Mouse (Mus musculus) midbrain, embryonic 10.5 days (tissue): ENCODE measurements around the gene Gria1. TPM values are rescaled to one million over a fixed set of nuclear protein-coding genes. Genes with fewer than 3 reads are reported as not detected.

Experiments
- DNase-seq: peaks from one replicate; pipeline ENCODE4 v3.0.0-alpha.2; 2017; ENCODE audit warnings: low spot score
- H3K27ac ChIP-seq: fragments of 300-500 bp; sonication (generic); replicated peaks from 2 replicates; pipeline ENCODE4 v1.5.1; 2016; ENCODE audit warnings: mild to moderate bottlenecking
- H3K27me3 ChIP-seq: fragments of 300-500 bp; sonication (generic); 2 replicates; pipeline ENCODE4 v1.6.1; 2016; ENCODE audit warnings: low read depth, mild to moderate bottlenecking; ENCODE audit not compliant: poor library complexity, severe bottlenecking
- H3K36me3 ChIP-seq: fragments of 300-500 bp; sonication (generic); 2 replicates; pipeline ENCODE4 v1.6.1; 2016; ENCODE audit warnings: mild to moderate bottlenecking, moderate library complexity
- H3K4me1 ChIP-seq: fragments of 300-500 bp; sonication (generic); 2 replicates; pipeline ENCODE4 v1.6.1; 2016
- H3K4me3 ChIP-seq: fragments of 300-500 bp; sonication (generic); 2 replicates; pipeline ENCODE4 v1.5.1; 2016; ENCODE audit warnings: mild to moderate bottlenecking, moderate library complexity
- H3K9me3 ChIP-seq: fragments of 300-500 bp; sonication (generic); replicated peaks from 2 replicates; pipeline ENCODE4 v1.6.1; 2016; ENCODE audit warnings: mild to moderate bottlenecking
- WGBS: fragments of 180-500 bp; shearing (Covaris S2); methylation state at CpG from one replicate; pipeline ENCODE4 v1.1.7; 2016; 5-methylcytosine and 5-hydroxymethylcytosine counted together
- polyA plus RNA-seq: library from polyadenylated mRNA; unstranded; fragments of >200 nt; fragmentation: Nextera tagmentation; extraction: Ambion mirVana; gene quantifications from 2 replicates; pipeline ENCODE4 v1.2.1, GENCODE M21; 2016

Gene Gria1
- polyA plus RNA-seq, result 0.57 and 2.3 TPM in 2 replicates

GRCm38 (mm10) chr11:57011024-57011690 lies at the start of gene Gria1:
Gene Gria1, plus strand, starts transcription at chr11:57011387.
- Histone ChIP-seq H3K9me3 (no peaks in the 10 kb centered on the region), H3K4me1 (peaks cover 36% of the 10 kb centered on the region), H3K4me3 (peak within 1 kb of the TSS; percentile 51), H3K27me3 (peaks cover 42% of the 10 kb centered on the region), H3K36me3 (no peaks in the 10 kb centered on the region), H3K27ac (peak within 1 kb of the TSS; percentile 67; the same call in 1 of the 2 replicates)
- peak; percentile 29 for DNase-seq
- 19% methylated on average over 6 of the region's 6 CpGs for WGBS

- H3K4me1 ChIP-seq, result no peaks in the 10 kb centered on the region
- H3K4me3 ChIP-seq, result no peak overlapping the region
- H3K36me3 ChIP-seq, result no peaks in the 10 kb centered on the region
- no peak for DNase-seq
- no peaks in the 10 kb centered on the region for H3K27me3 ChIP-seq
- H3K27ac ChIP-seq, result no peak overlapping the region
- H3K9me3 ChIP-seq, result no peaks in the 10 kb centered on the region
- WGBS, result 88% methylated on average over 3 of the region's 3 CpGs
Observed at GRCm38 (mm10) chr11:56961751-56962150, 49.4 kb upstream of the Gria1 start.

- H3K36me3 ChIP-seq, result no peaks in the 10 kb centered on the region
- no peak overlapping the region; the same call in 1 of the 2 replicates for H3K27ac ChIP-seq
- H3K4me1 ChIP-seq, result peaks cover 14% of the 10 kb centered on the region
- no peaks in the 10 kb centered on the region for H3K9me3 ChIP-seq
- 85% methylated on average over 1 of the region's 1 CpGs for WGBS
- no peak for DNase-seq
- no peaks in the 10 kb centered on the region for H3K27me3 ChIP-seq
- no peak overlapping the region for H3K4me3 ChIP-seq
Observed at GRCm38 (mm10) chr11:56972814-56973213, 38.4 kb upstream of the Gria1 start.

GRCm38 (mm10) chr11:56984321-56985000 lies 26.7 kb upstream of the Gria1 start:
- Histone ChIP-seq H3K9me3 (no peaks in the 10 kb centered on the region), H3K27me3 (no peaks in the 10 kb centered on the region), H3K36me3 (no peaks in the 10 kb centered on the region), H3K27ac (no peak overlapping the region), H3K4me1 (no peaks in the 10 kb centered on the region), H3K4me3 (no peak overlapping the region)
- no peak for DNase-seq
- 98% methylated on average over 3 of the region's 3 CpGs for WGBS

GRCm38 (mm10) chr11:56985457-56985856 lies 25.7 kb upstream of the Gria1 start:
- no peaks in the 10 kb centered on the region for H3K36me3 ChIP-seq
- no peak overlapping the region for H3K4me3 ChIP-seq
- no peaks in the 10 kb centered on the region for H3K9me3 ChIP-seq
- WGBS, result 84% methylated on average over 4 of the region's 4 CpGs
- peaks cover 3% of the 10 kb centered on the region; the same call in 1 of the 2 replicates for H3K4me1 ChIP-seq
- no peaks in the 10 kb centered on the region for H3K27me3 ChIP-seq
- no peak for DNase-seq
- H3K27ac ChIP-seq, result no peak overlapping the region

- Histone ChIP-seq H3K27me3 (no peaks in the 10 kb centered on the region), H3K27ac (no peak overlapping the region), H3K36me3 (no peaks in the 10 kb centered on the region), H3K4me1 (peaks cover 6% of the 10 kb centered on the region), H3K9me3 (no peaks in the 10 kb centered on the region), H3K4me3 (no peak overlapping the region)
- WGBS, result 83% methylated on average over 3 of the region's 3 CpGs
- DNase-seq, result no peak
Observed at GRCm38 (mm10) chr11:56999601-57000001, 11.6 kb upstream of the Gria1 start.

GRCm38 (mm10) chr11:57004611-57005010 lies 6.6 kb upstream of the Gria1 start:
- Histone ChIP-seq H3K4me1 (peaks cover 15% of the 10 kb centered on the region), H3K27me3 (0 out of 2 replicates have a peak, but pooled peaks cover 4% of the 10 kb centered on the region), H3K4me3 (no peak overlapping the region), H3K9me3 (no peaks in the 10 kb centered on the region), H3K36me3 (no peaks in the 10 kb centered on the region), H3K27ac (no peak overlapping the region)
- DNase-seq, result no peak
- WGBS, result 42% methylated on average over 3 of the region's 3 CpGs

- H3K27ac ChIP-seq, result no peak overlapping the region
- no peaks in the 10 kb centered on the region for H3K9me3 ChIP-seq
- peaks cover 16% of the 10 kb centered on the region for H3K4me1 ChIP-seq
- no peak overlapping the region for H3K4me3 ChIP-seq
- H3K27me3 ChIP-seq, result peaks cover 11% of the 10 kb centered on the region
- DNase-seq, result no peak
- WGBS, result 88% methylated on average over 7 of the region's 7 CpGs
- H3K36me3 ChIP-seq, result no peaks in the 10 kb centered on the region
Observed at GRCm38 (mm10) chr11:57005341-57005740, 5.8 kb upstream of the Gria1 start.

- Histone ChIP-seq H3K27me3 (peaks cover 33% of the 10 kb centered on the region), H3K4me1 (peaks cover 40% of the 10 kb centered on the region), H3K9me3 (no peaks in the 10 kb centered on the region), H3K36me3 (no peaks in the 10 kb centered on the region), H3K4me3 (no peak overlapping the region), H3K27ac (no peak overlapping the region)
- no peak for DNase-seq
- 92% methylated on average over 4 of the region's 4 CpGs for WGBS
Observed at GRCm38 (mm10) chr11:57007790-57008189, 3.4 kb upstream of the Gria1 start.

GRCm38 (mm10) chr11:57010611-57011010 lies 576 bp upstream of the Gria1 start:
- DNase-seq, result no peak
- no peak overlapping the region for H3K27ac ChIP-seq
- peaks cover 42% of the 10 kb centered on the region for H3K27me3 ChIP-seq
- H3K4me3 ChIP-seq, result no peak overlapping the region
- H3K4me1 ChIP-seq, result peaks cover 36% of the 10 kb centered on the region
- H3K9me3 ChIP-seq, result no peaks in the 10 kb centered on the region
- H3K36me3 ChIP-seq, result no peaks in the 10 kb centered on the region
- 74% methylated on average over 6 of the region's 6 CpGs for WGBS

- Histone ChIP-seq H3K36me3 (no peaks in the 10 kb centered on the region), H3K27me3 (peaks cover 42% of the 10 kb centered on the region), H3K4me3 (peak overlapping the region; percentile 51), H3K9me3 (no peaks in the 10 kb centered on the region), H3K4me1 (peaks cover 36% of the 10 kb centered on the region), H3K27ac (peak overlapping the region; percentile 67; the same call in 1 of the 2 replicates)
- 2% methylated on average over 11 of the region's 11 CpGs for WGBS
- peak; percentile 41 for DNase-seq
Observed at GRCm38 (mm10) chr11:57011691-57012039, 478 bp downstream of the Gria1 start.

- WGBS, result 37% methylated on average over 13 of the region's 13 CpGs
- Histone ChIP-seq H3K27me3 (peaks cover 42% of the 10 kb centered on the region), H3K4me1 (peaks cover 36% of the 10 kb centered on the region), H3K27ac (no peak overlapping the region), H3K4me3 (peak overlapping the region; percentile 51), H3K36me3 (no peaks in the 10 kb centered on the region), H3K9me3 (no peaks in the 10 kb centered on the region)
- no peak for DNase-seq
Observed at GRCm38 (mm10) chr11:57012287-57012921, 1.2 kb downstream of the Gria1 start.
